Mouse (Mus musculus) adrenal gland (tissue): ENCODE measurements at regions not wholly inside any gene's neighbourhood (a gene's known extent, or its start where the extent isn't known, plus 50 kb on each side); places are given as distances from the start of the nearest gene placed in this dataset.

Source experiments
- intact Hi-C: fragments of 180-260 bp; cut with DNase I; formaldehyde crosslinking; loops from one replicate; pipeline ENCODE4 v1.15.1; 2025

GRCm38 (mm10) chr2:10986101-10986500 lies 185.8 kb upstream of the Prkcq start:
- intact Hi-C loops, result no loop called here

- intact Hi-C loops, result no loop called here
Measured at GRCm38 (mm10) chr2:10990043-10990728, 181.7 kb upstream of the Prkcq start.

- intact Hi-C loops, result no loop called here
Measured at GRCm38 (mm10) chr2:10998798-10999197, 173.1 kb upstream of the Prkcq start.

- intact Hi-C loops, result no loop called here
Measured at GRCm38 (mm10) chr2:10999217-10999618, 172.7 kb upstream of the Prkcq start.

- intact Hi-C loops, result no loop called here
Measured at GRCm38 (mm10) chr2:11005806-11006205, 166.1 kb upstream of the Prkcq start.

GRCm38 (mm10) chr2:11011041-11011962 lies 160.6 kb upstream of the Prkcq start:
- intact Hi-C loops, result no loop called here

GRCm38 (mm10) chr2:11012312-11012860 lies 159.5 kb upstream of the Prkcq start:
- intact Hi-C loops, result no loop called here

GRCm38 (mm10) chr2:11013154-11013553 lies 158.8 kb upstream of the Prkcq start:
- intact Hi-C loops, result no loop called here

GRCm38 (mm10) chr2:11016446-11016845 lies 155.5 kb upstream of the Prkcq start:
- intact Hi-C loops, result no loop called here

- intact Hi-C loops, result no loop called here
Measured at GRCm38 (mm10) chr2:11032891-11033290, 139.0 kb upstream of the Prkcq start.

GRCm38 (mm10) chr2:11034178-11034577 lies 137.7 kb upstream of the Prkcq start:
- intact Hi-C loops, result no loop called here

GRCm38 (mm10) chr2:11037343-11037742 lies 134.6 kb upstream of the Prkcq start:
- intact Hi-C loops, result no loop called here

GRCm38 (mm10) chr2:11038440-11038839 lies 133.5 kb upstream of the Prkcq start:
- intact Hi-C loops, result no loop called here

GRCm38 (mm10) chr2:11040005-11040404 lies 131.9 kb upstream of the Prkcq start:
- intact Hi-C loops, result no loop called here

- intact Hi-C loops, result no loop called here
Measured at GRCm38 (mm10) chr2:11044727-11045274, 127.1 kb upstream of the Prkcq start.

GRCm38 (mm10) chr2:11051621-11052020 lies 120.3 kb upstream of the Prkcq start:
- intact Hi-C loops, result no loop called here

GRCm38 (mm10) chr2:11059731-11060425 lies 112.0 kb upstream of the Prkcq start:
- intact Hi-C loops, result loop anchor here (5.0 kb wide), 1 partner anchor 278 kb away; no protein-coding TSS in a partner anchor

- intact Hi-C loops, result no loop called here
Measured at GRCm38 (mm10) chr2:11067384-11067783, 104.5 kb upstream of the Prkcq start.

GRCm38 (mm10) chr2:11083536-11083935 lies 88.4 kb upstream of the Prkcq start:
- intact Hi-C loops, result no loop called here

GRCm38 (mm10) chr2:11086996-11087395 lies 84.9 kb upstream of the Prkcq start:
- intact Hi-C loops, result no loop called here
